Mouse (Mus musculus): ENCODE results near the gene Use1. TPM values are rescaled to one million over a fixed set of nuclear protein-coding genes. Genes with fewer than 3 reads are reported as not detected.
A peak's percentile ranks its signal among the peaks of the same experiment; 100 is the strongest.

Gene Use1
- total and polyA plus RNA-seq, 3 experiments, result 107 to 117 TPM; not detected in 1

DNA sequence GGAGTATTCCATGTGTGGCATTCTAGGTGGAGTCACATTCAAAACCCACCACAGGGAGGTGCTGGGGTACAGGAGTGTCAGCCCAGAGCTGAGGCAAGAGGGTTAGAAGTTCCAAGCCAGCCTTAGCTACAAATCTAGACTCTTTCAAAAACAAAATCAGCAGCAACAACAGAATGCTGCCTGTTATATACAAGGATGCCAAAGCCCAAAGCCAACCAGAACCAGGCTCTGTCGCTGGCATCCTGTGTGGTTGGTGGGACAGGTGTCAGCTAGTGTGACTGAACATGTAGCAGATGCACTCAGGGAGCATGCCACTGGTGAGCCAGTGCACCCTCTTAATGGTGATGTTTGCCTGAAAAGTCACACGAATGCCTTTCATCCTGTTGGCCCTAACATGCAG, 34.2 kb downstream of the Use1 start:
- DNase-seq (ENCODE audit: low read depth, low spot score), result no peak
- Histone ChIP-seq H3K9me3 (replicated peaks; ENCODE audit: insufficient read depth, low read length) (no peaks in the 10 kb centered on the region), H3K4me3 (ENCODE audit: control insufficient read depth in 1 of 2, insufficient read depth in 1 of 2, low read depth in 2 of 2, low read length in 2 of 2) (no peak overlapping the region), H3K9ac (ENCODE audit: control insufficient read depth, low read depth, low read length, poor library complexity, severe bottlenecking) (no peak overlapping the region), H3K27ac (ENCODE audit: control insufficient read depth, low read depth, low read length) (no peak overlapping the region), H3K4me1 (ENCODE audit: control insufficient read depth in 1 of 2, insufficient read depth in 2 of 2, low read length in 2 of 2) (peaks cover 0 to 13% of the 10 kb centered on the region in 2 experiments; a peak in 2 of 4 replicates), H3K36me3 (ENCODE audit: control insufficient read depth in 1 of 2, insufficient read depth in 2 of 2, low read length in 2 of 2) (peaks cover 0 to 11% of the 10 kb centered on the region in 2 experiments; a peak in 2 of 4 replicates), H3K27me3 (ENCODE audit: control insufficient read depth in 1 of 2, insufficient read depth in 2 of 2, low read length in 2 of 2) (no peaks in the 10 kb centered on the region), H3K79me2 (ENCODE audit: control insufficient read depth, insufficient read depth, low read length, poor library complexity) (peaks cover 16% of the 10 kb centered on the region)
- no peak for TF ChIP-seq HCFC1 (IDR thresholded peaks at IDR 0.05; ENCODE audit: low read depth, low read length)
- 0 out of 4 replicates have a peak, but pooled peaks of 1 of the 2 experiments have one; percentile 19 for TF ChIP-seq POLR2A (IDR thresholded peaks at IDR 0.05; ENCODE audit: control insufficient read depth in 1 of 2, insufficient read depth in 1 of 2, low read depth in 1 of 2, low read length in 2 of 2, poor library complexity in 1 of 2)

DNA sequence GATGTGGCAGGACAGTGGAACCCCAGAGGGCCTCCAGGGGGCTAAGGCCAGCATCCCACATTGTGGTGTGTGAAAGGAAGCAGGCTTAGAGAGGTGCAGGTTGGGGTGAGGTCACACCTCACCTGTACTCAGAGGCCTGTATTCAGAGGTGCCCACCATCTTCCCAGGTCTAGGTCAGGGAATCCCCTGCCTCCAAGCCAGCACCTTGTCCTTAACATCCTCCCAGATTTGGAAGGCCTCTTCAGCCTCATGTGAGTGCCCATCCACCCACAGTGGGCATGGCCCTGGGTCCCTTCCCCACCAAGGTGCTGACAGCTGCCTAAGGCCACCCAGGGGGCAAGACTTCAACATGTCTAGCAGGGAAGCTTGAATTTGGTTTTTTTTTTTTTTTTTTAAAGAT, 34.8 kb downstream of the Use1 start:
- TF ChIP-seq SMC3 (IDR thresholded peaks at IDR 0.05; ENCODE audit: low read depth, low read length) (no peak), POLR2AphosphoS2 (IDR thresholded peaks at IDR 0.05; ENCODE audit: low read length) (0 out of 2 replicates have a peak, but pooled peaks have one; percentile 30)
- Histone ChIP-seq H3K4me3 (ENCODE audit: control insufficient read depth in 1 of 2, insufficient read depth in 1 of 2, low read depth in 2 of 2, low read length in 2 of 2) (no peak overlapping the region), H3K9ac (ENCODE audit: control insufficient read depth, low read depth, low read length, poor library complexity, severe bottlenecking) (no peak overlapping the region), H3K27me3 (ENCODE audit: control insufficient read depth in 1 of 2, insufficient read depth in 2 of 2, low read length in 2 of 2) (no peaks in the 10 kb centered on the region), H3K9me3 (replicated peaks; ENCODE audit: insufficient read depth, low read length) (no peaks in the 10 kb centered on the region), H3K27ac (ENCODE audit: control insufficient read depth, low read depth, low read length) (no peak overlapping the region), H3K4me1 (ENCODE audit: control insufficient read depth in 1 of 2, insufficient read depth in 2 of 2, low read length in 2 of 2) (peaks cover 0 to 8% of the 10 kb centered on the region in 2 experiments; a peak in 2 of 4 replicates), H3K79me2 (ENCODE audit: control insufficient read depth, insufficient read depth, low read length, poor library complexity) (peaks cover 22% of the 10 kb centered on the region), H3K36me3 (ENCODE audit: control insufficient read depth in 1 of 2, insufficient read depth in 2 of 2, low read length in 2 of 2) (peaks cover 0 to 7% of the 10 kb centered on the region in 2 experiments; a peak in 1 of 4 replicates)
- no peak for DNase-seq (ENCODE audit: low read depth, low spot score)

DNA sequence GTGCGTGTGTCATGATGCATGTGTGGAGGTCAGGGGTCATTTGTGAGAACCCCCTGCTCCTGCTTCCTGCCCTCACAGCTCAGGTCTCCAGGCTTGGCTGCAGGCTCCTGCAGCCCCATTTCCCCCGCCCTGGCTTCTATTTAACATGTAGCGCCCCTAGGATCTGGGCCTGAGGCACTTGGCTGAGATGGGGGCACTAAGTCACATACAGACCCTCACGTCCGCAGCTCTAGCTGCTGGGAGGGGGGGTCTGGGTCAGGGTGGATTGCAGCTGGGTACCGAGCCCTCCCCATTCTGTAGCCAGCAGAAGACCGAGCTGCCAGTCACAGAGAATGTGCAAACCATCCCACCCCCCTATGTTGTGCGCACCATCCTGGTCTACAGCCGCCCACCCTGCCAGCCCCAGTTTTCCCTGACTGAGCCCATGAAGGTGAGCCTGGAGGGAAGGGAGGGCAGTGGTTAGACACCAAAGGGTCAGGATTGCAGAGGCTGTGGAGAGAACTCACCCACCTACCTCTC, 35.9 kb downstream of the Use1 start:
- no peaks in the 10 kb centered on the region for H3K9me3 ChIP-seq (replicated peaks; ENCODE audit: insufficient read depth, low read length)
- H3K4me3 ChIP-seq (ENCODE audit: control insufficient read depth in 1 of 2, insufficient read depth in 1 of 2, low read depth in 2 of 2, low read length in 2 of 2), result no peak overlapping the region
- H3K79me2 ChIP-seq (ENCODE audit: control insufficient read depth, insufficient read depth, low read length, poor library complexity), result peaks cover 26% of the 10 kb centered on the region
- H3K4me1 ChIP-seq (ENCODE audit: control insufficient read depth in 1 of 2, insufficient read depth in 2 of 2, low read length in 2 of 2), result peaks cover 0 to 16% of the 10 kb centered on the region in 2 experiments; a peak in 2 of 4 replicates
- H3K27ac ChIP-seq (ENCODE audit: control insufficient read depth, low read depth, low read length), result no peak overlapping the region
- no peak for DNase-seq (ENCODE audit: low read depth, low spot score)
- peaks cover 0 to 11% of the 10 kb centered on the region in 2 experiments; a peak in 2 of 4 replicates for H3K36me3 ChIP-seq (ENCODE audit: control insufficient read depth in 1 of 2, insufficient read depth in 2 of 2, low read length in 2 of 2)
- TF ChIP-seq MAFK (IDR thresholded peaks at IDR 0.05; ENCODE audit: borderline replicate concordance, low read depth, low read length) (no peak), POLR2A (IDR thresholded peaks at IDR 0.05; ENCODE audit: control insufficient read depth in 1 of 2, insufficient read depth in 1 of 2, low read depth in 1 of 2, low read length in 2 of 2, poor library complexity in 1 of 2) (no peak), NRF1 (IDR thresholded peaks at IDR 0.05; ENCODE audit: insufficient read depth, low read depth, low read length, poor library complexity, severe bottlenecking) (no peak), RAD21 (IDR thresholded peaks at IDR 0.05; ENCODE audit: low read depth, low read length) (no peak), TAL1 (IDR thresholded peaks at IDR 0.05; ENCODE audit: low read length) (no peak), ZKSCAN1 (IDR thresholded peaks at IDR 0.05; ENCODE audit: low read depth, low read length) (no peak), ZC3H11A (IDR thresholded peaks at IDR 0.05; ENCODE audit: low read depth, low read length) (no peak), USF2 (IDR thresholded peaks at IDR 0.05; ENCODE audit: borderline replicate concordance in 1 of 2, insufficient read depth in 1 of 2, low read depth in 1 of 2, low read length in 2 of 2) (no peak), ELF1 (IDR thresholded peaks at IDR 0.05; ENCODE audit: low read depth, low read length) (no peak), JUND (IDR thresholded peaks at IDR 0.05; ENCODE audit: low read depth, low read length) (no peak), CTCF (IDR thresholded peaks at IDR 0.05 in 2 of 3, conservative IDR thresholded peaks at IDR 0.05 in 1 of 3; ENCODE audit: control insufficient read depth in 1 of 3, insufficient read depth in 1 of 3, low read depth in 2 of 3, low read length in 3 of 3, poor library complexity in 1 of 3, severe bottlenecking in 1 of 3) (no peak), ZNF384 (IDR thresholded peaks at IDR 0.05; ENCODE audit: low read depth, low read length) (no peak), ZMIZ1 (IDR thresholded peaks at IDR 0.05; ENCODE audit: low read depth, low read length) (no peak), BHLHE40 (IDR thresholded peaks at IDR 0.05; ENCODE audit: borderline replicate concordance, low read depth, low read length) (no peak), ETS1 (IDR thresholded peaks at IDR 0.05; ENCODE audit: low read depth, low read length) (no peak), GATA1 (IDR thresholded peaks at IDR 0.05; ENCODE audit: low read depth, low read length) (no peak), E2F4 (IDR thresholded peaks at IDR 0.05; ENCODE audit: borderline replicate concordance, low read depth, low read length) (no peak), POLR2AphosphoS5 (IDR thresholded peaks at IDR 0.05; ENCODE audit: borderline replicate concordance, low read depth, low read length) (no peak), SIN3A (IDR thresholded peaks at IDR 0.05; ENCODE audit: low read length) (no peak), MYB (IDR thresholded peaks at IDR 0.05; ENCODE audit: low read depth, low read length) (no peak)
- H3K27me3 ChIP-seq (ENCODE audit: control insufficient read depth in 1 of 2, insufficient read depth in 2 of 2, low read length in 2 of 2), result no peaks in the 10 kb centered on the region
- no peak overlapping the region for H3K9ac ChIP-seq (ENCODE audit: control insufficient read depth, low read depth, low read length, poor library complexity, severe bottlenecking)

All from MEL (cell line).